Mouse (Mus musculus): ENCODE data around the gene Zfp553.
"Not testable (repeated sequence)": the region's sequence is repeated elsewhere in the genome, so short reads cannot be mapped to it uniquely, and the experiment has no call there.

The Zfp553 gene

DNA sequence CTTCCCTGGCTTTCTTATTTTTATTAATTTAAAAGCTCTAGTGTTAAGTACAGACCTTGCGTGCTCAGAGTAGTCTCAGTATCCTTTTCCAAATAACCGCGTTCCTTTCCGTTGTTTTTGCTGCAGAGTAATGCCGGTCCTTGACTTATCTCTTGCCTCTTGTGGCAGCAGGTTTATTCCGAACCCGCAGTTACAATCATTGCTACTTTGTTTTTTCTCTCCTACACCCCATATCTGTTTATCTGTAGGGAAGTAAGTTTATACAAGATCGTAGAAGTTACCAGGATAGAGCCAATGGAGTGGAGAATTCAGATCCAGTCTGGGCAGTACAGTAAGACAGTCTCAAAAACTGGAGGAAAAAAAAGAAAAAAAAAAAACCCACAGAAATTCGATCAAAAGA lies 904 bp downstream of the Zfp553 start:
- no peak for DNase-seq

DNA sequence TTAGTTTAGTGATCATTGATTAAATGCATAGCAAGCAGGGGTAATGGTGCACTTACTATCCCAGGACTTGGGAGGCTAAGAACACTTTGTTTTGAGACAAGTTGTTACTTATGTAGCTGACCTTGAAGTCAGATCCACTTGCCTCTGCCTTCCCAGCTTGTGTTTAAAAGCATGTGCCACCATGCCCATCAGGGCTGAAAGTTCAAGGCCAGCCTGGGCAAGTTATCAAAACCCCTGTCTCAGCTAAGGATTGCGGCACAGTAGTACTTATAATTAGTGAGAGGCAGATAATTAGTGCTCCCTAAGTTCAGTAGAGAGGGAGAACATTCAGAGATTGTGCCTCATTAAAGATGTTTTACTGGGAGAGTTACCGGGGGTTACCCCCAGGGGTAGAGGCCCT lies 1.9 kb downstream of the Zfp553 start:
- DNase-seq: no peak

DNA sequence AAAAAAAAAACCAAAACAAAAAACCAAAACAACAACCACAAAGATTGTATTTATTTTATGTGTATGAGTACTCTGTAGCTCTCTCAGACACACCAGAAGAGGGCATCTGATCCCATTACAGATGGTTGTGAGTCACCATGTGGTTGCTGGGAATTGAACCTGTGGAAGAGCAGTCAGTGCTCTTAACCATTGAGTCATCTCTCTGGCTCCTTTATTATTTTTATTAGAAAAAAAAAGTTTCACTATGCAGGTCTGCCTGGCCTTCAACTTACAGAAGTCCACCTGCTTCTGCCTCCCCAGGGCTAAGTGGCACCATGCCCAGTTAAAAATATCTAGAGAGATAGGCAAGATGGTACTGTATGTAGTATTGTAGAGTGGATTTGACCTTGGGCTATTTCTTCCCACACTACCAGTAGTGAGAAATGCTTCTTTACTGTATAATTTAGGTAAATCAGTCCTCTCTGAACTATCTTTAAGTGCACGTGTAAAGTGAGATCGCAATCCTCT lies 10.6 kb downstream of the Zfp553 start:
- DNase-seq: no peak

DNA sequence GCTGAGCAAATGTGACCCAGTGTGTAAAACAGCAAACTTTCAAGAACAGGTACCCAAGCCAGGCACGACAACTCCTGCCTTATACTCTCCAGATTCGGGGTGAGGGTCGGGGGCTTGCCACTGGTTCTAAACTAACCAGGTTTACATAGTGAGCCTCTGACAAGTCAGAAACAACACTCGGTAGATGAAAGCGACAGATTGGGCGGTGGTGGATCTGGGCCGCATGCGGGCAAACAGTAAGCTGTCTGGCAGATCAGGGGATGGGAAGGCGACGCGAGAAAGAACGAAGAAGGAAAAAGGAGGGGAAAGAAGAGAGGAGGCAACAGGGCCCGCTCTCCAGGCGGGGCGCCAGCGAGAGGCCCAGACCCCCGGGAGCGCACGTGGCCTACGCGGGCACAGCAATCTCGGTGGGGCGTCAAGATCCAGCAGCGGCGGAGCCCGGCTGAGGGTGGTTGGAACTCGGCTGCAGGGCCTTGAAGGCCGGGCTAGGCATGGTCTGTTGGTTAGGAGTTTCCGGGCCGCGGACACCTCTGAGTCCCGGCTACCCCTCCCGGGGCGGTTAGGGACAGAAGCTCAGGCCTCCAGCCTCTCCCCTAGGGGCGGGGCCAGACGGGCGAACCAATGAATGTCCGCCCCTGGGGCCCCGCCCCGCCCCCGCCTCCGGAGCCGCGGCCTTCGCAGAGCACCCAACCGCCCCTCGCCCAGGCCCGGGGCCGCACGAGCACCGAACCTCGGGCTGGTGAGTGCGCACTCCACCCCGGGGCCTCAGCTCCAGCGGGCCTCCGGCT lies 11.2 kb downstream of the Zfp553 start, which contains the start of gene Zfp771:
Gene Zfp771, plus strand, starts transcription at position 405 of the 788 bp plus-strand sequence.
- peak; percentile 94 to 95 for DNase-seq

DNA sequence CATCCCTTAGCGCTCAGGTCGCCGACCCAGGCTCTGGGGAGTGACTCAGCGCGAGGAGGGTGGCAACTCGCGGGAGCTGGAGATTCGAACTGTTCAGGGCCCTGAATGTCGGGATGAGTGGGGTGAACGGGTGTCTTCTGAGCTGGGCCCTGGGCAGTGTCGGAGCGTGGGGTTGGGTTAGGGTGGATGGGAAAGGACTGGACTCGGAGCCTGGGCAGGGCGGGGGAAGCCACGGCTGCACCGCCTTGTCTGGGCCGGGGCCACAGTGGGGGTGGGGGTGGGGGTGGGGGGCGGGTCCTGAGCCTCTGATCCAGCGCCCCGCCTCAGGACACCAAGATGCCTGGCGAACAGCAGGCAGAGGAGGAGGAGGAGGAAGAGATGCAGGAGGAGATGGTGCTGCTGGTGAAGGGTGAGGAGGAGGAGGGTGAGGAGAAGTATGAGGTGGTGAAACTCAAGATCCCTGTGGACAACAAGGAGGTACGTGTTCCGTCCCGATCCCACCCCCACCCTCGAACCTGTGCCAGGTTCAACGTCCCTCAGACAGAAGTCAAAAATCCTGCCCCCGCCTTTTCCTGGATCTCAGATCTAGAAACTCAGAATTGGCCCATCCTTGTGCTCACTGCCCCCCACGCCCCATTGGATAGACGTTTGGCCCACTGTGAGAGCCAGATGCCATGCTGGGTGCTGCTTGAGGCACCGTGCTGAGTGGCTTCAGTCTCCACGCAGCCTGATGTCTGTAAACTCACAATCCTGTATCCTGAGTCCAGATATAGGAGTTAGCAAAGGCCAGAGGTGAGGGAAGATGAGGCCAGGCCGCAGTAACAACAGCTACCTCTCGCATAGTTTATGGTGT lies 12.0 kb downstream of the Zfp553 start:
- no peak for DNase-seq

DNA sequence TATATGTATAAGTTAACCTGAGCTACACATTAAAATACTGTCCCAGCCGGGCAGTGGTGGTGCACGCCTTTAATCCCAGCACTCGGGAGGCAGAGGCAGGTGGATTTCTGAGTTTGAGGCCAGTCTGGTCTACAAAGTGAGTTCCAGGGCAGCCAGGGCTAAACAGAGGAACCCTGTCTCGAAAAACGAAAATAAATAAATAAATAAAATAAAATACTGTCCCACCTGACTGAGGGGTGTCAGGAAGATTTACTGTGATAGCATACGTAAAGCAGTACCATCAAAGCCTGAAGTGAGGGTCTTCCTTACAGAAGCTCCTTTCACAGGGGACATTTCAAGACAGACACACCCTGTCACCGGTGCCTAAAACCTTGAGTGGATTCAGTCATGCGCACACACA lies 17.6 kb downstream of the Zfp553 start:
- not testable (repeated sequence) for DNase-seq

DNA sequence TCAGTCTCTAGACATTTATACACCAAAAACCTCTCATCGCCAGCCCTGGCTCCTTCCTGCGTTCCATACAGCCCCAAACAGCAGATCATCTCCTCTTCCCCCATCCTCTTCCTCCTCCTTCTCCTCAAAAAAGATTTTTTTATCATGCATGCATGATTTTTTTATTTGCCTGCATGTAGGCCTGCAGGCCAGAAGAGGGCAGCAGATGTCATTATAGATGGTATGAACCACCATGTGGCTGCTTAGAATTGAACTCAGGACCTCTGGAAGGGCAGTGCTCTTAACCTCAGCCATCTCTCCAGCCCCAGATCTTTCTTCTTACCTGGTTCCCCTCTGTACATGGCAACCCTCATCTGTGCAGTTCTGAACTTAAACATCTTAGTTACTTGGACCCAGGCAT lies 19.6 kb downstream of the Zfp553 start:
- DNase-seq: peak; percentile 53 to 54

DNA sequence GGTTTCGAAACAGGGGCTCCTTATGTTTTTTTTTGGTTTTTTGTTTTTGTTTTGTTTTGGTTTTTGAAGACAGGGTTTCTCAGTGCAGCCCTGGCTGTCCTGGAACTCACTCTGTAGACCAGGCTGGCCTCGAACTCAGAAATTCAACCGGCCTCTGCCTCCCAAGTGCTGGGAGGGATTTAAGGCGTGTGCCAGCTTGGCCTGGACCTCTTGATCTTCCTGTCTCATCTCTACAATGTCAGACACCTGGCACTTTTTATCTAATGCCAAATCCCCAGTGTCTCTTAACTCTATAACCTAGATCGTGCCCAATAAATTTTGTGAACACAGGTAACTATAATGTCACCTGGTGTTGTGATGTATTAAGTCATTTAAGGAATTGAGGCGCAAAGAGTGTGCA lies 20.5 kb downstream of the Zfp553 start:
- DNase-seq: no peak

DNA sequence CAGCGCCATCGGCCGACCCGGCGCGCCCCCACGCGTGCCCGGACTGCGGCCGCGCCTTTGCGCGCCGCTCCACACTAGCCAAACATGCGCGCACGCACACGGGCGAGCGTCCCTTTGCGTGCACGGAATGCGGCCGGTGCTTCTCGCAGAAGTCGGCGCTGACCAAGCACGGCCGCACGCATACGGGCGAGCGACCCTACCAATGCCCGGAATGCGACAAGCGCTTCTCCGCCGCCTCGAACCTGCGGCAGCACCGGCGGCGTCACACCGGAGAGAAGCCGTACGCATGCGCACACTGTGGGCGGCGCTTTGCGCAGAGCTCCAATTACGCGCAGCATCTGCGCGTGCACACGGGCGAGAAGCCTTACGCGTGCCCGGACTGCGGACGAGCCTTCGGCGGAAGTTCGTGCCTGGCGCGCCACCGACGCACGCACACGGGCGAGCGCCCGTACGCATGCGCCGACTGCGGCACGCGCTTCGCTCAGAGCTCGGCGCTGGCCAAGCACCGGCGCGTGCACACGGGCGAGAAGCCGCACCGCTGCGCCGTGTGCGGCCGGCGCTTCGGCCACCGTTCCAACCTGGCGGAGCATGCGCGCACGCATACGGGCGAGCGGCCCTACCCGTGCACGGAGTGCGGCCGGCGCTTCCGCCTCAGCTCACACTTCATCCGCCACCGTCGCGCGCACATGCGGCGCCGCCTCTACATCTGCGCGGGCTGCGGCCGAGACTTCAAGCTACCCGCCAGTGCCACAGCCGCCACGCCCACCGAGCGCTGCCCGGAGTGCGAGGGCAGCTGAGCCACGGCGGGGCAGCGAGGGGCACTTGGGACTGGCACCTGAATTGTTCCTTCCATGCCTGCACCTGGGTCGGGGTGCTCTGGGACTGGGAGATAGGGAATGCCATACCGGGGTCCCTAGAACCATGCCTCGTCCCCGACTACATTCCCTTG lies 21.2 kb downstream of the Zfp553 start:
- DNase-seq: peak; percentile 92 to 94

DNA sequence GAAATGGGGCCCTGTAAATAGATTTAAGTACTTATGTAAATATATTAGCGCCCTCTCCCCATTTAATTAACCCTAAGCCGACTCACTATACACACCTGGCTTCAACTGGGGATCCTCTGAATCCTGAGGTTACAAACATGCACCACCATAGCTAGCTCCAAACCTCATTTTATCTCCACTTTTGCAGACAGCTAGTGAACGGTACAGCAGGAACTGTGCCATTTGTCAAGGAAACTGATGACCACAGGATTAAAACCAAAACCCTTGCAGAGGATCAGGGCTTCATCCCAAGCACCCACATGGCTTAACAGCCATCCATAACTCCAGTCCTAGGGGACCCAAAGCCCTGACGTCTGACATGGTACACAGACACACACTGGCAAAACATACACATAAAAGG lies 22.1 kb downstream of the Zfp553 start:
- no peak for DNase-seq

DNA sequence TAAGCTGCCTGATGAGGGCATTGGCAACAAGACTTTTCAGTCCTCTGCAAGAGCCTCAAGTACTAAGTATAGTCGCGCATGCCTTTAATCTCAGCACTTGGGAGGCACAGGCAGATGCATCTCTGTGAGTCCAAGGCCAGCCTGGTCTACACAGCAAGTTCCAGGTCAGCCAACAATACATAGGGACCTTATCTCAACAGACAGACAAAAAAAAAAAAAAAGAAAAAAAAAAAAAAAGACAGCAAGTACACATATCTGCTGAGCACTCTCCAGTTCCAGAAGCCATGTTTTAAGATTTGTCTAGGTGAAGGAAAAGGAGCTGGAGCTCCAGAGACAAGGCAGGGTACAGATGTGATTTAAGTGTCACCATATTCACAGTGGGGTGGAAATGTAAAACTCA lies 23.1 kb downstream of the Zfp553 start:
- no peak for DNase-seq

DNA sequence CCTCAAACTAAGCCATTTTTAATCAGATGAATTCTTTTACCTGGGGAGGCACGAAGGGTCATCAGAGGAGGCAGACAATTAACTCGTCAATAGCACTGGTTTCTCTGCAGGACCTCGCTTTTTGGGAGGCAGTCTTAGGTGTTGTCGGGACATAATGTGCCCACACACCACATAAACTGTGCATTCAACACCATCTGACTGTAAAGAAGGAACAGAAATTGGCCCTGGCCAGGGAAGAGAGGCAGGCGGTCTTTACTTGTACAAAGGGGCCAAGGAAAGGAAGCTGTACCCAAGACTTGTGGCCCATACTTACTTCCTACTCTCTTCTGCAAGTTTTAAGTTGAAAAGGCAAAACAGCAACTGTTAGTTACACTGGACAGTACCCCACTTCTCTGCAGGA lies 23.7 kb downstream of the Zfp553 start:
- no peak for DNase-seq

DNA sequence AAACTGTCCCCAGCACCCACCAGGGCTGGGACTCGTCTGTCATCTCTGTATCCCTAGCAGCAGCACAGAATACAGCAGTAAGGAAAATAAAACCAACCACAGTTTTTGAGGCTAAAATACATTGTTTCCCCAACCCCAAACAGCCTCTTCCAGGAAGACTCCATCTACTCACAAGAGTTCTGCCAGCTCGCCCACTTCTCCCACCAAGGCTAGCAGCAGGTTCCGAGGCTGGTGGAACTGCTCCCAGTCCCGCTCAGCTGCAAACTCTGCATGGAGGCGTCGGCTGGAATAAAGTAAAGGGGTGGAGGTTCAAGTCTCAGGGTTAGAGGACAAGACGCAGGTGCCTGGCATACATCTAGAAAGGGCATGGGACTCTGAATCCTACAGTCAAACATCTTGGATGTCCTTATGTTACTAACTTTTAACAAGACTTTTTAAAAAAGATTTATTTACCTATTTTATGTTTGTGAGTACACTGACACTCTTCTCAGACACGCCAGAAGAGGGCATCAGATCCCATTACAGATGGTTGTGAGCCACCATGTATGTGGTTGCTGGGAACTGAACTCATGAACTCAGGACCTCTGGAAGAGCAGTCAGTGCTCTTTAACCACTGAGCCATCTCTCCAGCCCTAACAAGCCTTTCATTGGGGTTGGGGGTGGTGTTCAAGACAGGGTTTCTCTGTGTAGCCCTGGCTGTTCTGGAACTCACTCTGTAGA lies 26.5 kb downstream of the Zfp553 start:
- DNase-seq: no peak

DNA sequence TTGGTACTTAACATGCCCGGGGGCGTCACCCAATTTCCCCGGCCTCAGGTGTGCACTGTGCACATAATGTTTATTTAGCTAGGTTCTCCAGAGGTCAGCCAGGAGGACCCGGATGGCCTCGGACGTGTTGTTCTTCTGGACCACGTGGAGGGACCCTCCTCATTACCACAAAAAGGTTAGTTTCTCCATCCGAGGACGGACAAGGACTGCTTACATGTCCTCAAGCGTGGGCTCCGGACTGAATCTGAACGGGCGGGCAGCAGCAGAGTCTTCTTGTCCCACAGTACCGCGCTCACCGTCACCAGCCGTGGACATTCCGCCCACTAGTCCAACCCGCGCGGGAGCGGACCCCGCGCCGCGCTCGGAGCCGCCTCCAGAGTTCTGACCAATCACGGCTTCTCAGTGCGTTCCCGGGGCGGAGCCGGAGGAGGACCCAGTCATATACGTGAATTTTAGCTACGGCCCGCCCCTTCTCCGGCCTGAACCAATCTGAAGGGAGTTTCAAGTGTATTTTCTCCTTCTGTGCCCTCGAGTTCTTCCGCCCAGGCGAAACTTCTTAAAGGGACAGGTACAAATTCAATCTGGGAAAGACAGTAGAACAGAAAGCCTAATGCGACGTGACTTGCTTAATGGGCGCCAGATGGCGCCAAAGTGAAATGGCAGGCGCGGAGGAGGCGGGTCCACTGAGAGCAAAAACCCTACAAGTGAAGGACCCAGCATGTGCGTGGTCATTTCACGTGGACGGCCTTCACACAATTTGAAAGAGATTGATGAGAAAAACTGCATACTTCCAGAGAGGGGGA lies 27.6 kb downstream of the Zfp553 start, which contains the start of gene Dctpp1:
Gene Dctpp1, minus strand, starts transcription at position 401 of the 803 bp plus-strand sequence.
- peak; percentile 95 to 96 for DNase-seq

DNA sequence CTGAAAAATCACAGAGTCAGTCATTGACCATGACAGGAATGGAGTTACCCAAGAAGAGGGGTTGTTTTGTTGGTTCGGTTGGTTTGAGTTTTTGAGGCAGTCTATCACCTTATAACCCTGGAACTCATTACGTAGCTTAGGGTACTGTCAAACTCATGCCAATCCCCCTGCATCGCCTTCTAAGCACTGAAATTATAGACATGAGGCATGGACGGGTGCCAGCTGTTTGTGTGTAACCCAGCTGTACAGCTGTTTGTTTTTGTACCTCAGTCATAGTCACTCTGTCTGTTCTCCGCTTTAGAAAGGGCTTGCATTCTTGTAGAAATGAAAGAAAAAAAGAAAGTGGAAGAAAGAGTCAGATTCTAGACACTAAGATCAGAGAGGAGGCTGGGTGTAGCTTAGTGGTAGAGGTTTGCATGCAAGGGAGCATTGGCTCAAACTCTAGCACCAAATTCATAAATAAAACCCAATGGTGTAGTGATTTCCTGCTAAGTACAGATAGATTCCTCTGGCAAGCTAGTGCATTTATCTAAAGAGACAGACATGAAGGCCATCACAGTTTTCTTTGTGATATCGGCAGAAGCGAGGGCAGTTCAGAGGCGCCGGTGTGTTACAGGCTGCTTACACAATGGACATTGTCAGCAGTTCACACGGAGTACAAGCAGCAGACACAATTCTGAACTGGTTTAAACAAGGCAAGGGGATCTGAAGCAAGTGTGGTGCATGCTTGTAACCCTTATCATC lies 29.5 kb downstream of the Zfp553 start:
- DNase-seq: no peak

DNA sequence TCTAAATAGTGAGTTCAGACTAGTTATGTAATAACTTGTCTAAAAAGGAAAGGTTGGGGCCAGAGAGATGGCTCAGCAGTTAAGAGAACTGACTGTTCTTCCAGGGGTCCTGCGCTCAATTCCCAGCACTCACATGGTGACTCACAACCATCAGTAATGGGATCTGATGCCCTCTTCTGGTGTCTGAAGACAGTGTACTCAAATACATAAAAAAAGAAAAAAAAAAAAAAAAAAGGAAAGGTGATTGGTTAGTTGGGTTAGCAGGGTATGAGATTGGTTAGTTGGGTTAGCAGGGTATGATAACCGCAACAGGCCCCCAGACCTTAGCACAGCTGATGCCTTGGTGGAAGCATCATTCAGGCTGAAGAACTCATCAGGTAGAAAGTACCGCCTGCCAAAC lies 30.7 kb downstream of the Zfp553 start:
- no peak for DNase-seq

DNA sequence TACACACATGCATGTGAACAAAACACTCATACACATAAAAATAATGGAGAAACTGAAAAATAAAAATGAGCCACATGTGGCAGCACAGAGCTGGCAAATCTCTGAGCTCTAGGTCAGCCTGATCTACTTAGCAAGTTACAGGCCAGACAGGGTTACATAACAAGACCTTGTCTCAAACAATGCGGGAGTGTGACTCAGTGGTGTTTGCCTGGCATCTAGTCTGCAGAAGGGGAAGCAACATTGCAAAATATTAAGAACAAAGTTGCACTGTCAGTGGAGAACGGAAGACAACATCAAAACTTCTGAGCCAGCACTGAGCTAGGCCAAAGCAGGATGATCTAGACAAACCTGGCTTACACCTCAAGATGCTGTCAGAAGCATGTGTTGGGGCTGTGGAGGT lies 37.4 kb downstream of the Zfp553 start:
- DNase-seq: no peak

DNA sequence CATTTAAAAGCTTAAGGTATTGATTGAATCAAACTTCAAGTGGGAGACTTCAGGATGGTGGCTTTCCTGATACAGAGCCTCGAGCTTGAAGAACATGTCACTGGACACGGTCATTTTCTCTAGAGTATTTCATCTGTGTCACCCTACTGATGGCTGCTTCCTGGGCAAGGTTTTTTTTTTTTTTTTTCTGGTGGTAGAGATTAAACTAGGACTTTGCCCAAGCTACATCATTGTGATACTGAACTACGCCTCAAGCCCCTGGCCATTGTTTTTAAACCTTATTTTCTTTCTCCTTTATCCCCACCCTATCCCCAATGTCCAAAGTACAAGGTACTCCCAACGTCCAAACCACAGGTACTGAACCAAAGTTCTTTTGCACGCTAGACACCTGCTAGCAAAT lies 37.8 kb downstream of the Zfp553 start:
- DNase-seq: no peak

DNA sequence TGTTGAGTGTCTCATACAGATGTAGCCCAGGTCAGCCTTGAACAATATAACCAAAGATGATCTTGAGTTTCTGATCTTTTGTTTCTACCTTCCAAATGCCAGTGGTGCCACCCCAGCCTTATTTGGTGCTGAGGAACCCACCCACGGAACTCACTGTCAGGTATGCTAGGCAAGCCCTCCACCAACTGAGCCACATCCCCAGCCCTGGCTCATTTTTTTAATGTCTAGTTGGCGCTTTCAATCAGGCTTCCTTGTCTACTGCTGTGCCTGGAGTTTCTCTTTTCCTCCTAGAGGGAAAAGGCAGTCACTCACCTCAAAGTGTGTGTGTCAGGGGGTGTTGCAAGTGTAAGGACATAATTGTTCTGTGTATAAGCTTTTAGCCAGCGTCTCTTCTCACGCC lies 38.2 kb downstream of the Zfp553 start:
- no peak for DNase-seq

DNA sequence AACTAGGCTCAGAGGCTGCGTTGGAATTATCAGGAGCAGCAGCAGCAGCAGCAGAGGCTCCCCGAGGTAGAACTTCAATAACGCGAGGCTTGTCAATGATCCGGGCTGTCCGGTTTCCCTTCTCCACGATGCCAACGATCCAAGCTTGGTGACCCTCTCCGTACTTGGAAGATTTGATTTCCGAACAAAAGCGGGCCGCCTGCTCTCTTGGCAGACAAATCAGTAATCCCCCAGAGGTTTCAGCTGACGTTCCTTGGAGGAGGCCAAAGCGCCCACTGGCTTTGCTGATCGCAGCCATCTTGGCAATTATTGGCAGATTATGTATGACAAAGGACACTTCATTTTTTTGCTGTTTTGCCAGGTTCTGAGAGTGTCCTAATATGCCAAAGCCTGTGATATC lies 39.7 kb downstream of the Zfp553 start:
- no peak for DNase-seq

All from B cell, adult 2 months (primary cell).